ENCODE assay signal across 20 mouse cellular contexts in the genomic region with DNA sequence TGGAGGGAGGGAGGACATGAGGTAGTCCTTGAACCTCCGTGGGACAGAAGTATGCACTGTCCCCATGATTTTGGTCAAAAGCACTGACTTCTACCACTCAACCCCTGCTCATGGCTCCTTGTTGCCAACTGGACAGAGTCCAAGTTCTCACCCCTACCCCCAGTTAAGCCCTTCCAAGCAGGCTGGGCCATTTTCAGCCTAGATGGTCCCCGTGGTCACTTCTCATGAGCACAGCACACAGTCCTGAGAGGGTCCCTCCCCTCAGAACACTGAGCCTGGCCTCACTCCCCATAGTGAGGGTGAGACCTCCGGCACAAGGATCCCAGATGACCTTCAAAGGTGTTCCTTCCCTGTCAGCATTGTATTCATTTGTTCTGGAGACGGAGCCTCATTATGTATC. TPM values are rescaled to one million over a fixed set of nuclear protein-coding genes. Genes with fewer than 3 reads are reported as not detected.
"Had no signal": no experiment of that assay in that cellular context is flagged by ENCODE, and none has a peak within 500 bp of the region (broad histone marks: within the 10 kb centered on the region; RNA-seq: fewer than 3 reads in every experiment).

No protein-coding gene starts in this region.

- ATAC-seq: midbrain, embryonic 16.5 days had no signal

- H3K9ac ChIP-seq: lung, embryonic 14.5 days; neural tube, embryonic 15.5 days had no signal

- DNase-seq: lung, adult 18-20 months; lung, embryonic 14.5 days; lung, postnatal 10 days; lung, postnatal 4 days; midbrain, embryonic 14.5 days; retina, postnatal 1 day; right cerebral cortex, adult 18-20 months; right cerebral cortex, postnatal 25 days; right cerebral cortex, postnatal 4 days; spleen, adult 18-20 months; thymus, adult 18-20 months; thymus, postnatal 25 days; thymus, postnatal 4 days had no signal

- H3K9me3 ChIP-seq: neural tube, embryonic 13.5 days; neural tube, embryonic 15.5 days had no signal

- H3K4me2 ChIP-seq: lung, embryonic 14.5 days; midbrain, embryonic 11.5 days; neural tube, embryonic 13.5 days; neural tube, embryonic 15.5 days had no signal

- H3K4me3 ChIP-seq: myocyte; neural tube, embryonic 13.5 days; neural tube, embryonic 15.5 days had no signal

- H3K27me3 ChIP-seq: neural tube, embryonic 13.5 days; neural tube, embryonic 15.5 days had no signal

- H3K27ac ChIP-seq: neural tube, embryonic 13.5 days; neural tube, embryonic 15.5 days had no signal

RNA-seq across cellular contexts. Expression of a gene that starts 7.9 kb away (rescaled TPM):
- polyA plus RNA-seq: lung, embryonic 14.5 days had no signal

RNA-seq across cellular contexts. Expression of a gene that starts 8.3 kb away (rescaled TPM):
- total RNA-seq: megakaryocyte, adult 5-6 weeks had no signal
- polyA plus RNA-seq: liver, embryonic 16.5 days had no signal
